Mouse (Mus musculus): ENCODE results near the gene Fcgr2b. TPM values are rescaled to one million over a fixed set of nuclear protein-coding genes. Genes with fewer than 3 reads are reported as not detected.
"Not testable (repeated sequence)": the region's sequence is repeated elsewhere in the genome, so short reads cannot be mapped to it uniquely, and the experiment has no call there.

Gene Fcgr2b
- polyA plus RNA-seq, 1 experiment from 2014 or later, result 3.2 TPM

DNA sequence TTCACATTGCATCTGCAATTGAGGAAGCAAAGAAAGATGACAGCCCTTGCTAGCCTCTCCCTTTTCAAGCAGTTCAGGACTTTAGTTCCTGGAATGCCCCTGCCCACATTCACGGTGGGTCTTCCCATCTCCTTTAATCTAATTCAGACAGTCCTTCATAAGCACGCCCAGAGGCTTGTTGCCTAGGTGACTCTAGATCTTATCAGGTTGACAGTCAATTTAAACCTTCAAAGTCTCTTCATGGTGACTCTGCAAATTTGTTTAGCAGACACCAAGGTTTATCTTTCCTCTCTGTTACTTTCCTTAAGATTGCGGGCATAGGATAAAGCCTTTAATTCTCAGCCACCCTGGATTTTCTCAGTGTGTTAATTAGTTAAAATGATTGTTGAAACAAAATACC is 25.6 kb downstream of the Fcgr2b start:
- 43% methylated on average over 3 of the region's 3 CpGs for WGBS
- Histone ChIP-seq H3K27ac (no peak overlapping the region), H3K9ac (no peak overlapping the region), H3K36me3 (no peaks in the 10 kb centered on the region), H3K4me3 (no peak overlapping the region), H3K4me2 (no peak overlapping the region), H3K4me1 (no peaks in the 10 kb centered on the region), H3K9me3 (no peaks in the 10 kb centered on the region), H3K27me3 (no peaks in the 10 kb centered on the region)
- ATAC-seq (ENCODE audit: insufficient number of reproducible peaks, low FRiP score, low TSS enrichment, low read depth), result no peak

DNA sequence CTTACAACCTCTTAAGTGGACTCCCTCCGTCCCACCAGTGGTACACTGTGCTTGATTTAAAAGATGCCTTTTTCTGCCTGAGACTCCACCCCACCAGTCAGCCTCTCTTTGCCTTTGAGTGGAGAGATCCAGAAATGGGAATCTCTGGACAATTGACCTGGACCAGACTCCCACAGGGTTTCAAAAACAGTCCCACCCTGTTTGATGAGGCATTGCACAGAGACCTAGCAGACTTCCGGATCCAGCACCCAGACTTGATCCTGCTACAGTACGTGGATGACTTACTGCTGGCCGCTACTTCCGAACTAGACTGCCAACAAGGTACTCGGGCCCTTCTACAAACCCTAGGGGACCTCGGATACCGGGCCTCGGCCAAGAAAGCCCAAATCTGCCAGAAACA is 31.4 kb downstream of the Fcgr2b start:
- not testable (repeated sequence) for H3K4me3 ChIP-seq; H3K27ac ChIP-seq; H3K9me3 ChIP-seq; H3K9ac ChIP-seq; H3K4me1 ChIP-seq; H3K36me3 ChIP-seq; ATAC-seq (ENCODE audit: insufficient number of reproducible peaks, low FRiP score, low TSS enrichment, low read depth); H3K27me3 ChIP-seq; H3K4me2 ChIP-seq
- 98% methylated on average over 8 of the region's 9 CpGs for WGBS

DNA sequence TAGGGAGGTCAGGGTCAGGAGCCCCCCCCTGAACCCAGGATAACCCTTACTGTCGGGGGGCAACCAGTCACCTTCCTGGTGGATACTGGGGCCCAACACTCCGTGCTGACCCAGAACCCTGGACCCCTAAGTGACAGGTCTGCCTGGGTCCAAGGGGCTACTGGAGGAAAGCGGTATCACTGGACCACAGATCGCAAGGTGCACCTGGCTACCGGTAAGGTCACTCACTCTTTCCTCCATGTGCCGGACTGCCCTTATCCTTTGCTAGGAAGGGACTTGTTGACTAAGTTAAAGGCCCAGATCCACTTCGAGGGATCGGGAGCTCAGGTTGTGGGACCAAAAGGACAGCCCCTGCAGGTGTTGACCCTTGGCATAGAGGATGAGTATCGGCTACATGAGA is 32.2 kb downstream of the Fcgr2b start:
- H3K27ac ChIP-seq; H3K36me3 ChIP-seq; ATAC-seq (ENCODE audit: insufficient number of reproducible peaks, low FRiP score, low TSS enrichment, low read depth); H3K4me2 ChIP-seq; H3K4me1 ChIP-seq; H3K4me3 ChIP-seq; H3K9ac ChIP-seq; H3K9me3 ChIP-seq; H3K27me3 ChIP-seq: not testable (repeated sequence)
- WGBS, result 94% methylated on average over 9 of the region's 9 CpGs

DNA sequence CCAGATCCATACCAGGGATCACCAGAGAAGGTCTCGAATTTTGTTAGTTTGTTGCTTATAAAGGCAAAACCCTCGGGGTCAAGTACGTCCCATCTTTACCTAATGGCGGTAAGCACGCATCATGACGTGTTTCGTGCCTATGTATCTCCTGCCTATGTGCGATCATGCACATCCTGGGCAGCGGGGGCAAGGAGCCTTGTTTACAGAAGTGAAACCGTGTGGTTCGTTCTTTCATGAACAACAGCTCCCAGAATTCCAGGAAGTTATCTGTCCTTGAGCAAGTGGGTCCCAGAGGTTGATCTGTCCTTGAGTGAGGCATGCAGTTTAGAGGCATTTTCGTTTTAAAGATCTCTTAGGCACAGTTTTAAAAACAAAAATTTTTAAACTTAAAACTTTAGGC is 37.1 kb downstream of the Fcgr2b start:
- 84% methylated on average over 12 of the region's 12 CpGs for WGBS

DNA sequence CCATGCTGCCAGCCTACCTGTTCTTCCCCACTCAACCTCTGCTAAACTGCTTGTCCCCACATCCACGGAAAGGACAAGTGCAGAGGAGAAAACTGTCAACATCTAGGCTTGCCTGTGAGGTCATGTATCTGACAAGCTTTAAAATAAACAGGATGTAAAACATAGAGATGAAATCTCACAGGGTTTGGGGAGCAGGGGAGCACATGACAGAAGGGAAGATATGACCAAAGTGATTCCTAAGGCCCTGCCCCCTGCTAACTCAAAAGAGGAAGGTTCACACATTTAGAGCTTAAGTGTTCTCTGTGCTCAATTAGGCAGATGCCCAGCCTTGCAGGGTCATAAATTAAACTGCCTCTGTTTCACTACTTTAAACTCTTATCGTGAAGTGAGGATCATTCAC is 42.0 kb downstream of the Fcgr2b start:
- no peaks in the 10 kb centered on the region for H3K4me1 ChIP-seq
- WGBS, result 50% methylated on average over 2 of the region's 2 CpGs

More for the DNA sequence above, 37.1 kb downstream of the Fcgr2b start:
- no peak overlapping the region for H3K9ac ChIP-seq
- H3K27me3 ChIP-seq, result no peaks in the 10 kb centered on the region
- H3K4me2 ChIP-seq, result no peak overlapping the region
- H3K4me1 ChIP-seq, result no peaks in the 10 kb centered on the region
- no peak overlapping the region for H3K27ac ChIP-seq
- no peaks in the 10 kb centered on the region for H3K9me3 ChIP-seq
- H3K4me3 ChIP-seq, result no peak overlapping the region
- no peaks in the 10 kb centered on the region for H3K36me3 ChIP-seq
- no peak for ATAC-seq (ENCODE audit: insufficient number of reproducible peaks, low FRiP score, low TSS enrichment, low read depth)

DNA sequence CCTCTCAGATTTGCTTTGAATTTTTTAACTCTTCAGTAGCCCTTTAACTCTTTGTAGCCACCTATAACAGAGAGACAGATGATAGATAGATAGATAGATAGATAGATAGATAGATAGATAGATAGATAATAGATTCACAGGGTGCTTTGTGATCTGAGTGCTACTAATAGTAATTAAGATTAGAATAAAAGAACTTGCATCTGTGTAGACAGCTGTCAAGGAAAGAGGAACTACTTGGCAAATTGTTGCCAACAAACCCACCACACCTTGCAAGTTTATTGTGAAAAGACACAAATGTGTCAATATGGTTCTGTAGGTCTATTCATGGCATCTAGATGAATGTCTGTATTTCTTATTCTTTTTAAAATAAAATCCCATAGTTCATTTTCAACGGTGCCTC is 42.4 kb downstream of the Fcgr2b start:
- no peak overlapping the region for H3K4me2 ChIP-seq
- H3K9ac ChIP-seq, result no peak overlapping the region
- no peak overlapping the region for H3K4me3 ChIP-seq
- 86% methylated on average over 1 of the region's 1 CpGs for WGBS
- H3K36me3 ChIP-seq, result no peaks in the 10 kb centered on the region
- no peak overlapping the region for H3K27ac ChIP-seq
- no peaks in the 10 kb centered on the region for H3K4me1 ChIP-seq
- H3K9me3 ChIP-seq, result no peaks in the 10 kb centered on the region
- H3K27me3 ChIP-seq, result no peaks in the 10 kb centered on the region
- no peak for ATAC-seq (ENCODE audit: insufficient number of reproducible peaks, low FRiP score, low TSS enrichment, low read depth)

More for the DNA sequence above, 42.0 kb downstream of the Fcgr2b start:
- Histone ChIP-seq H3K4me2 (no peak overlapping the region), H3K27me3 (no peaks in the 10 kb centered on the region), H3K36me3 (no peaks in the 10 kb centered on the region), H3K9ac (no peak overlapping the region), H3K27ac (no peak overlapping the region), H3K9me3 (no peaks in the 10 kb centered on the region), H3K4me3 (no peak overlapping the region)
- ATAC-seq (ENCODE audit: insufficient number of reproducible peaks, low FRiP score, low TSS enrichment, low read depth), result no peak

DNA sequence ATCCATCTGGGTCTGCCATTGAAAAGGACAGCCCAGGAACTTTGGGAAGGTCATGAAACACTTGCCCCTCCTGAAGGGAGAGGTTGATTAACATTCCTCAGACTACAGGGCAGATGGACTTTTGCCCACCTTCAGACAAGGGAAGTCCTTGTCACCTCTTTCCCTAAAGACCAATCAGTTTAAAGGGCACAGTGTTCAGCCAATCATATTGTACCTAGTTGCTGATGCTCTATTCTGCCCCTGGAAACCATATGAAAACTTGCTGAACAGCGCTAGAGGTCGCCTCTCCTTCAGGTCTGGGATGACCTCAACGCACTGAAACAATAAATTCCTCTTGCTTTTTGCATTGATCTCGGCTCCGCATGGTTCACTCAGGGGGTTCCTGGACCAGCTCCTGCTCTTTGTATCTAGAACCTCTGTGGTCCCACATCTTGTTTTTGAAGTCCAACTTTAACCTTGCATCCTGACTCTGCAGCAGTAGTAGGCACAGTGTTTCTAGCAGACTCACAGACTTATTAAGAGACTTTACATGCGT is 42.9 kb downstream of the Fcgr2b start:
- no peak overlapping the region for H3K4me2 ChIP-seq
- H3K36me3 ChIP-seq, result no peaks in the 10 kb centered on the region
- no peaks in the 10 kb centered on the region for H3K4me1 ChIP-seq
- H3K9ac ChIP-seq, result no peak overlapping the region
- 68% methylated on average over 6 of the region's 6 CpGs for WGBS
- H3K27me3 ChIP-seq, result no peaks in the 10 kb centered on the region
- ATAC-seq (ENCODE audit: insufficient number of reproducible peaks, low FRiP score, low TSS enrichment, low read depth), result no peak
- H3K4me3 ChIP-seq, result no peak overlapping the region
- H3K27ac ChIP-seq, result no peak overlapping the region
- no peaks in the 10 kb centered on the region for H3K9me3 ChIP-seq

DNA sequence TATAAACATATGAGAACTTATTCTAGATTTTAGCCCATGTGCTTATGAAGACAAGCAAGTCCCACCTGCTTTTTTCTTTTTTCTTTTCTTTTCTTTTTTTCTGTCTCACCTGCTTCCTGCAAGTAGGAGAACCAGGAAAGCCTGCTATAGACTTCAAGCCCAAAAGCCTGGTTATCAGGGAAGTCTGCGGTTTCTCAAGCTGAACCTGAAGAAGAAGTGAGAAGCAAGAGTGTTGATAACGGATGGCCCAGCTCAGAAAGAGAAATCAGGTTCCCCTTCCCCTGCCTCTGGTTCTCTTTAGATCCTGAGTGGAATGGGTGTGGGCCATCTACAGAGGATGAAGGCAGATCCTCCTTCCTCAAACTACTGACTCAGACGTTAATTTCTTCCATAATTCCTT is 44.3 kb downstream of the Fcgr2b start:
- no peak overlapping the region for H3K4me2 ChIP-seq
- no peaks in the 10 kb centered on the region for H3K27me3 ChIP-seq
- H3K9me3 ChIP-seq, result no peaks in the 10 kb centered on the region
- no peaks in the 10 kb centered on the region for H3K4me1 ChIP-seq
- no peak overlapping the region for H3K9ac ChIP-seq
- no peaks in the 10 kb centered on the region for H3K36me3 ChIP-seq
- no peak overlapping the region for H3K4me3 ChIP-seq
- 86% methylated on average over 3 of the region's 3 CpGs for WGBS
- H3K27ac ChIP-seq, result no peak overlapping the region
- ATAC-seq (ENCODE audit: insufficient number of reproducible peaks, low FRiP score, low TSS enrichment, low read depth), result no peak

DNA sequence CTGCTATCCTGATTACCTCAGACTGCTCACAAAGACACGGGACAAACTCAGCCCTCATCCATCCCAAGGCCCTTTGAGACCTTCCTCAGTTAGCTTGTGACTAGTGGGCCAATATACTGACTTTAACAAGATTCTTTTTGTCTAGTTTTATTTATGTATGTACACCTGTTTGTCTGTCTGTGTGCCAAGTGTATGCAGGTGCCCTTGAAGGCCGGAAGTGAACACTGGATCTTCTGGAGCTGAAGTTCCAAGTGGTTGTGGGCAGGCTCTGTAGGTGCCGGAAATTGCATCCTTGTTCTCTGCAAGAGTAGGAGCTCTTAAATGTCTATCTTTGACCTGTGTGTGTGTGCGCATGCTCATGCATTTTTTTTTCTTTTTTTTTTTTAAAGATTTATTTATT is 47.1 kb downstream of the Fcgr2b start:
- no peak overlapping the region for H3K27ac ChIP-seq
- no peaks in the 10 kb centered on the region for H3K36me3 ChIP-seq
- 82% methylated on average over 4 of the region's 4 CpGs for WGBS

DNA sequence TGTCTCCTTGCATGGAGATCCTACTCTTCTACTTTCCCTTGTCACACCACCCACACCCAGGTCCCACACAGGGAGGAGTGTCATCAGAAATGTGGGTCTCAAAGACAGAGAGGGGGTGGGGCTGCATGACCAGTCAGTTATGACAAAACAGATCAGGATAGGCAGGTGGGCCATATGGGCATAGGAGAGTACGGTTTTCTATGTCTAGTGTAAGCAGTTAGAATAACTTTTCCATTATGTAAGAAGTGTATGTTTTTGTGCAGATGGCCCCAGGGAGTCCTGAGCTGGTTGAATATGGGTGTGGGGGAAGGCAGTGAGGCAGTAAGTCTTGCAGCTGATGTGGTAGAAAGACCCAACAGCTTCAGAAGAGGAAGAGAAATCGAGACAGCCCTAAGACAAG is 47.9 kb downstream of the Fcgr2b start:
- Histone ChIP-seq H3K27ac (no peak overlapping the region), H3K9ac (no peak overlapping the region), H3K27me3 (no peaks in the 10 kb centered on the region), H3K9me3 (no peaks in the 10 kb centered on the region), H3K4me1 (no peaks in the 10 kb centered on the region), H3K4me3 (no peak overlapping the region), H3K36me3 (no peaks in the 10 kb centered on the region), H3K4me2 (no peak overlapping the region)
- 70% methylated on average over 2 of the region's 2 CpGs for WGBS
- no peak for ATAC-seq (ENCODE audit: insufficient number of reproducible peaks, low FRiP score, low TSS enrichment, low read depth)

More for the DNA sequence above, 47.1 kb downstream of the Fcgr2b start:
- Histone ChIP-seq H3K4me1 (no peaks in the 10 kb centered on the region), H3K4me2 (no peak overlapping the region), H3K9ac (no peak overlapping the region), H3K27me3 (no peaks in the 10 kb centered on the region), H3K9me3 (no peaks in the 10 kb centered on the region), H3K4me3 (no peak overlapping the region)
- no peak for ATAC-seq (ENCODE audit: insufficient number of reproducible peaks, low FRiP score, low TSS enrichment, low read depth)

DNA sequence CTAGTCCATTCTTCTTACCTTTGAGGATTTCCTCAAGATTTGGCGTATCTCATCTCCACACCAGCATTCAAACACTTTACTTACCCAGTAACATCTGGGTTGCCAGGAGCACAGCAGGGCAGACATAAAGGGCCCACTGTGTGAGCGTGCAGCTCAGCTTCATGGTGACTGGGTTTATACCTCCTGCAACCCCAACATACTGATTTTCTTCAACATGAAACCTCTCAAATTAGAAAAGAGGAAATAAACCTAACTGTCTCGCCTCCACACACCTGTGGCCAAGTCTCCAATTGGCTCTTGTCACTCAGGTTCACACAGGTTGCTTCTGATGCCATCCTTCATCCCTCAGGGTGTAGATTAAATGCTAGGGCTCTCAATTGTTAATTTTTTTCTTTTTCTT is 49.0 kb downstream of the Fcgr2b start, which contains the start of gene Fcrla:
Fcrla (minus strand) TSS at position 206 of the 400 bp plus-strand sequence.
- no peak within 1 kb of the TSS for H3K27ac ChIP-seq
- no peak within 1 kb of the TSS for H3K4me3 ChIP-seq
- no peaks in the 10 kb centered on the region for H3K4me1 ChIP-seq
- no peaks in the 10 kb centered on the region for H3K36me3 ChIP-seq
- no peak within 1 kb of the TSS for H3K9ac ChIP-seq
- no peak for ATAC-seq (ENCODE audit: insufficient number of reproducible peaks, low FRiP score, low TSS enrichment, low read depth)
- no peaks in the 10 kb centered on the region for H3K27me3 ChIP-seq
- no peak within 1 kb of the TSS for H3K4me2 ChIP-seq
- H3K9me3 ChIP-seq, result no peaks in the 10 kb centered on the region
- 72% methylated on average over 3 of the region's 3 CpGs for WGBS

DNA sequence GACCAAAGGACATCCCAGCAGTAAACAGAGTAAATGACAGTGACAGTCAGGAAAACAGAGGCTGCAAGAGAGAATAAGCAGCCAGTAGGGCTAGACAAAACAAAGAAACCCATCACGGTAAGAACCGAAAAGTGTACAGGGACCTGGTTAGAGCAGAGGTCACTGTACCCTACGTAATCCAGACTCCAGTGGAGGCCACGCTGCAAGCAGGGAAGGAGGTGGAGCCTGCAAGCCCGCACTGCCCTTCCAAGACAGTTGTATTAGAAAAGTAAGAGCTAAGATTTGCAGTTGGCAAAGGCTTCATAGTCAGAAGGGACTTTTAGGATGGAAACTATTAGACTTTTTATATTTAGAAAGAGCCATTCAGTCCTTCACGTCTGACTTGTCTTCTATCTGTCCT is 49.4 kb downstream of the Fcgr2b start:
- no peaks in the 10 kb centered on the region for H3K9me3 ChIP-seq
- H3K27ac ChIP-seq, result no peak overlapping the region
- no peak for ATAC-seq (ENCODE audit: insufficient number of reproducible peaks, low FRiP score, low TSS enrichment, low read depth)
- H3K4me1 ChIP-seq, result no peaks in the 10 kb centered on the region
- 57% methylated on average over 6 of the region's 6 CpGs for WGBS
- no peaks in the 10 kb centered on the region for H3K27me3 ChIP-seq
- H3K4me3 ChIP-seq, result no peak overlapping the region
- H3K4me2 ChIP-seq, result no peak overlapping the region
- H3K9ac ChIP-seq, result no peak overlapping the region
- no peaks in the 10 kb centered on the region for H3K36me3 ChIP-seq

DNA sequence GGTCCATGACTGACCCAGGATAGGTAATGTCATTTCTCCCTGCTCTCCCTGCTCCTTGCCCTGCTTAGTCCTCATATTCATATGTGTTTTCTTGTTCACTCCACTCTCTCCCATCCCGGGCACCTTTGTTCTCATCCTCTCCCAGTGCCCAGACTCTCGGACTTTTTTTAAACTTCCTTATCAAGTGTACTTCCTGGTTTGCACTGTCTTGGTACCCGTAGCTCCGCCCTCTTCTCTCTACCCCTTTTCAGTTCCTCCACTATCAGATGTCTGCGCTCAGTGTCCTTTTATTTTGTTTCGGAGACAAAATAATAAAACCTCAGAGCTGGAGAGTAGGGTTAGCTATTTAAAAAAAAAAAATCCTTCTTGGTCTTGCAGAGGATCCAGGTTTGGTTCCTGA is 51.9 kb downstream of the Fcgr2b start:
- no peak for ATAC-seq (ENCODE audit: insufficient number of reproducible peaks, low FRiP score, low TSS enrichment, low read depth)
- H3K4me1 ChIP-seq, result no peaks in the 10 kb centered on the region
- no peak overlapping the region for H3K4me3 ChIP-seq
- WGBS, result 76% methylated on average over 6 of the region's 6 CpGs
- no peak overlapping the region for H3K9ac ChIP-seq
- H3K4me2 ChIP-seq, result no peak overlapping the region
- no peaks in the 10 kb centered on the region for H3K27me3 ChIP-seq
- H3K36me3 ChIP-seq, result no peaks in the 10 kb centered on the region
- H3K27ac ChIP-seq, result no peak overlapping the region
- no peaks in the 10 kb centered on the region for H3K9me3 ChIP-seq
